Mouse (Mus musculus) olfactory bulb, adult 2 months (tissue): Measurements from ENCODE around the gene Ago1. TPM values are rescaled to one million over a fixed set of nuclear protein-coding genes. Genes with fewer than 3 reads are reported as not detected.

Source experiments
- H3K27ac ChIP-seq: fragments of 200-500 bp; 2 replicates; pipeline ENCODE4 v1.5.1; 2012; ENCODE audit warnings: low read depth, low read length; ENCODE audit not compliant: insufficient read depth
- H3K4me1 ChIP-seq: fragments of 200-500 bp; 2 replicates; pipeline ENCODE4 v1.6.1; 2012; ENCODE audit warnings: low read length; ENCODE audit not compliant: control insufficient read depth, insufficient read depth
- H3K4me3 ChIP-seq: fragments of 200-500 bp; 2 replicates; pipeline ENCODE4 v1.5.1; 2012; ENCODE audit warnings: mild to moderate bottlenecking, low read depth, low read length, moderate library complexity; ENCODE audit not compliant: insufficient read depth
- CTCF ChIP-seq: fragments of 200-500 bp; IDR thresholded peaks from 2 replicates; pipeline ENCODE4 v1.5.1; 2012; ENCODE audit warnings: low read depth, mild to moderate bottlenecking, low read length, moderate library complexity; ENCODE audit not compliant: insufficient read depth
- POLR2A ChIP-seq: fragments of 200-500 bp; IDR thresholded peaks from 2 replicates; pipeline ENCODE4 v1.6.1; 2012; ENCODE audit warnings: mild to moderate bottlenecking, low read depth, low read length, moderate library complexity; ENCODE audit not compliant: insufficient read depth
- WGBS: fragments of 180-500 bp; shearing (Covaris S2); methylation state at CpG from one replicate; pipeline ENCODE4 v1.1.7; 2018; 5-methylcytosine and 5-hydroxymethylcytosine counted together
- polyA plus RNA-seq: library from polyadenylated mRNA; stranded (reverse); fragments of >200 nt; gene quantifications from 2 replicates; pipeline ENCODE4 v1.2.4, GENCODE M21; 2012; ENCODE audit warnings: low replicate concordance; ENCODE audit not compliant: missing spikeins, insufficient read depth, insufficient read length

Ago1 gene
- polyA plus RNA-seq, 1 experiment = not detected

DNA sequence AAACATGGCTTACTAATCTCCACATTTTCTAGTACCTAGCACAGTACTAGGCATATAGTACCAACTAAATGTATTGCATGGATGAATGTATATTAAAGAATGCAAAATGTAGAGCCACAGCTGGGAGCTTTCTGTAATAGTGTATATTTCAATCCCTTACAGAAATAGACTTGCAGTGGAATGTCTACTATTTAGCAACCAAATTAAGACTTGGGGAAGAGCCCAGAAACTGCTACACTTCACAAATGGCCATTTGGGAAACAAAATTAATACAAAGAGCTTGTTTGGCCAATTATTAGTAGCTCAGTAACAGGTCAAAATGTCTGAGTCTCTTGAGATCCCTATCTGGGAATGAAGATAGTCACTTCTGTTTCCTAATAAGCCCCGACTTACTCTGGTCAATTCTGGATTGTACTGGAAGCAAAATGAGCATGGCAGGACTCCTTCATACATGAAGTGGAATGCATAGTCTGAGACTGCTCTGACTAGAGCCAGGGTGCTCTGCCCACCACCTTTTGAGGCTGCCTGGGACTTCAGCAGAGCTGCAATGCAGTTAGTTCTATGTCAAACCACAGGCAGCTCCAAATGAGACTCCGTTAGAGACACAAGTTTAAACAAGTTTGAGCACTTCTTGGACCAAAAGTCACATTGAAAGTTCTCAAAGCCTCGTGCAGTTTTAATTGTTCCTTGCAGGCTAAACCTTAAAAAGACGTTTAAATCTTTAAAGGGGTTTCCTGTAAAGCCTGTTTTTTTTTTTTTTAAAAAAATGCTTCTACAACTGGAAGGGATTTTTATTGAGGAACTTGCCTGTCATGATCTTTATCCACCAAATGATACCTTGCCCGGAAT is 27.8 kb upstream of the Ago1 start:
- no peak overlapping the region for H3K4me3 ChIP-seq
- H3K27ac ChIP-seq = no peak overlapping the region
- TF ChIP-seq CTCF (no peak), POLR2A (no peak)
- 50% methylated on average over 5 of the region's 5 CpGs for WGBS
- no peaks in the 10 kb centered on the region for H3K4me1 ChIP-seq

DNA sequence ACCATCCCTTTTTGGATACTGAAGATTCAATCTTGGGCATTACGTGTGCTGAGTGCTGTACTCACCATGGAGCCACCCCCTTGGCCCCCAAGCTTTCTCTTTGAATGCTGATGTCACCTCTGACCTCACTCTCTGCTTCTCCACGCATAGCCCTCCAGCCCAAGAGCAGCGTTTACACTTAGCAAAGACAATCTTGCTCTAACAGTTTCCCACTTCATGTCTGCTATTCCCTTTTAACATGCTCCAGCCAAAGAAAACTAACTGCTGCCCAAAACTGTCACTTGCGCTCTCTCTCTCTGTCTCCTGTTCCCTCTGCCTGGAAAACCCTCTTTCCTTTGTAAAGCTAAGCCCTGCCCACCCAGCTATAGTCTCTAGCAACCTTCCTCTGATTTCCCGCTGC is 27.1 kb upstream of the Ago1 start:
- H3K4me1 ChIP-seq = no peaks in the 10 kb centered on the region
- WGBS = 69% methylated on average over 5 of the region's 5 CpGs
- TF ChIP-seq CTCF (no peak), POLR2A (no peak)
- H3K4me3 ChIP-seq = no peak overlapping the region
- no peak overlapping the region for H3K27ac ChIP-seq

DNA sequence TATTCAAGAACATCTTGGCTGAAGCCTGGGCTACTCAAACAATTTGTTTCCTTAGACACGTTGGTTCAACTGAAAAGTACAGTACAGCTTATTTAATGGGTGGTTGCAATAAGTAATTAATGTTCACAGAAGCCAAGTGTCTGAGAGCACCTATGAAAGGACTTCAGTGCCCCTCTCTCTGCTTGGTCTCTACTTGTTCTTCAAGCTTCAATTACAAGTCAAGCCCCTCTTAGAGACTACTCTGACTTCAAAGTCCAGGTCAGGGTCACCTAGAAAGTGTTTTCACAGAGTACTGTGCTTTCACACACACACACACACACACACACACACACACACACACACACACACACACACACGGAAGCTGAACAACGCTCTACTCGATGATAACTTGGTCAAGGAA is 25.0 kb upstream of the Ago1 start:
- TF ChIP-seq POLR2A (no peak), CTCF (no peak)
- Histone ChIP-seq H3K27ac (no peak overlapping the region), H3K4me1 (no peaks in the 10 kb centered on the region), H3K4me3 (no peak overlapping the region)
- WGBS = 80% methylated on average over 4 of the region's 4 CpGs

DNA sequence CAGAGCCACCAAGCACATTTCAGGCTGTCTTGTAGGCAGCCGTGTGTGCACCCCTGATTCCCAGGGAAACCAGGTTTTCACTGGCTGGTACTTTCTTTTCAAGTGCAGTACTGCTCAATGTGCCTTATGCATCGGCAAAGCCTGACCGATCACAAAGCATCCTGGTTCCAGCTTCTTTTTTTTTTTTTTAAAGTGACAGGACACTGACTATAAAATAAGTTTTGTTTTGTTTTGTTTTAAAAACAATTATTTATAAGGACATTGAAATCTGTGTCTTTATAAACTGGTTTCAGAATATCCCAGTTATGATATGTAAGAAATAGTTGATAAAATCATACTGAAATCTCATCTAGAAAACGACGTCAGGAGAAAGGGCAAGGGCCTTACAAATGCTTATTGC is 23.6 kb upstream of the Ago1 start:
- WGBS = 60% methylated on average over 5 of the region's 5 CpGs
- TF ChIP-seq CTCF (no peak), POLR2A (no peak)
- H3K27ac ChIP-seq = no peak overlapping the region
- H3K4me3 ChIP-seq = no peak overlapping the region
- no peaks in the 10 kb centered on the region for H3K4me1 ChIP-seq

DNA sequence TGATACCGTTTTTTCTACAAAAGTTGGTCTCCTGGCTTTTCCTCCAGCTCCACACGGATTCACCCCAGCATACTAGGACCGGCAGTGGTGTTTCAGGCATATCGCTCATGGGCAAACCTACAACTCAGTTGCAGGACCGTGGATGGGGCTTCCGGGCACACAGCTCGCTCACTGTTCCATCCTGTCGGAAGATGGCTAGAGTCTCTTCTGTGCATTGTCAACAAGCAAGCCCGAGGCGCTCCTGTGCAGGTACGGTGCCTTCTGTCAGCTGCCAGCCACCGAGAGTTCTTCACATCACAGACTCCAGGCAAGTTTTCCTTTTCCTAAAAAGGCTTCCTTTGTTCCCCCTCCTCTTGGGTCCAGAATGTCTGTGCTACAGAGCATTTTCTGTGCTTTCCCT is 22.3 kb upstream of the Ago1 start:
- Histone ChIP-seq H3K4me3 (no peak overlapping the region), H3K4me1 (no peaks in the 10 kb centered on the region), H3K27ac (no peak overlapping the region)
- no peak for TF ChIP-seq CTCF
- TF ChIP-seq POLR2A = no peak
- 80% methylated on average over 12 of the region's 12 CpGs for WGBS

DNA sequence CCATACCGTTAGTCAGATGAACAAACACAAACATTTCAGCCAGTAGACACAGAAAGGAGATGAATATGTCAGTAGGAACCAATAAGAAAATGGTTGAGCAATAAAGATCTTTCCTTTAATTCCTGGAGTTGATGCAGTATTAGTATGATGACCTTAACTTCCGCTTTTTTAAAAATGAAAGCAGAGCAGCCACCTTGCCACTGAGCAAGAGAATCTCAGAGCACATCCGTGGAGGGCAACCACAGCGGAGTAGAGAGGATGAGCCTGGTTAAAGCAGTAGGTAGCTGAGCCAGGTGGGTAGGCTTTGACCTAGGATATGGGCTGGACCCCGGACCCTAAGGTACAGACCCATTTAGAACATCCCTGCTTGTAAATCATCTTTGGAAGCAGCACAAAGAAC is 21.4 kb upstream of the Ago1 start:
- Histone ChIP-seq H3K4me3 (no peak overlapping the region), H3K4me1 (no peaks in the 10 kb centered on the region), H3K27ac (no peak overlapping the region)
- TF ChIP-seq POLR2A (no peak), CTCF (no peak)
- 88% methylated on average over 5 of the region's 5 CpGs for WGBS

DNA sequence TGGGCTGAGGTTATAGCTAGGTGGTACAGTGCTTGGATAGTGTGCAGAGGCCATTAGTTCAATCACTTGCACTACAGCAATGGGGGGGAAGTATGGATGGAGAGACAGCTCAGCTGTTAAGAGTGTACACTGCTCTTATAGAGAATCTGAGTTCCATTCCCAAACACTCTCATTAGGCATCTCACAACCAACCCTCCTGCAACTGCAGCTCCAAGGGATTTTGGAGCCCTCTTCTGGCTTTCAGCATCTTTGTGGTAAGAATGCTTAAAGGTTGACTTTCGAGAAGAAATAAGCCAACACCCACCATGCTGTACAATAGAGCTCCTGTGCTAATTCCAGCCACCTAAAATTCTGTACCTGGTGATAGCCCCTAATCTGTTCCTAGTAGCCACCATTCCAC is 17.8 kb upstream of the Ago1 start:
- no peak overlapping the region for H3K4me3 ChIP-seq
- H3K4me1 ChIP-seq = no peaks in the 10 kb centered on the region
- 66% methylated on average over 1 of the region's 1 CpGs for WGBS
- TF ChIP-seq CTCF (no peak), POLR2A (no peak)
- H3K27ac ChIP-seq = no peak overlapping the region

DNA sequence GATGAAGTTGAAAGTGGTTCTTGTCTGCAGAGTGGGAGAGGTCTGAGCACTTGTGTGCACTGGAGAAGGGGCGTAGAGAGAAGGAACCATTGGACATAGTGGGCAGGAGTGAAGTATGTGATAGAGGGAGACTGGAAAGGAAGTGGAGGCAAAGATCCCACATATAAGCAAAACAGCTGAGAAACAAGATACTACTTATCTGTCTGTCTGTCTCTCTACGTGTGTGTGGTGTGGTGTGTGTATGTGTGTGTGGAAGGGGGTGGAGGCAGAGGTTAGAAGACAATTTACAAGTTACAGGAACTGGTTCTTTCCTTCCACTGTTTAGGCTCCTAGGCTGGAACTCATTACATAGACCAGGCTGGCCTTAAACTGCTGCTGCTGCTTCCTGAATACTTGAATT is 16.7 kb upstream of the Ago1 start:
- Histone ChIP-seq H3K27ac (no peak overlapping the region), H3K4me1 (no peaks in the 10 kb centered on the region), H3K4me3 (no peak overlapping the region)
- WGBS = 89% methylated on average over 2 of the region's 2 CpGs
- TF ChIP-seq CTCF (no peak), POLR2A (no peak)

DNA sequence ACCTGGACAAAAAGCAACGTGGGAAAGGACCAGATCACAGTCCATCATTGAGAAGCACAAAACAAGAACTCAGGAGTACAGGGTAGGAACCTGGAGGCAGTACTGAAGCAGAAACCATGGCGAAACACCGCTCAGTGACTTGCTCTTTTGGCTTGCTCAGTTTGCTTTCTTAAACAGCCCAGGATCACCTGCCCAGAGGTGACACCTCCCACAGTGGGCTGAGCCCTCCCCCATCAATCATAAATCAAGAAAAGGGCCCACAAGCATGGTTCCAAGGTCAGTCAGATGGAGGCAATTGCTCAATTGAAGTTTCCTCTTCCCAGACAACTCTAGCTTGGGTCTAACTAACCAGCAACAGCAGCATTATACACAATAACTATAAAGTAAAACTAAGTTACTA is 15.5 kb upstream of the Ago1 start:
- no peak for TF ChIP-seq POLR2A
- TF ChIP-seq CTCF = no peak
- Histone ChIP-seq H3K27ac (no peak overlapping the region), H3K4me1 (no peaks in the 10 kb centered on the region), H3K4me3 (no peak overlapping the region)
- WGBS = 89% methylated on average over 3 of the region's 3 CpGs

DNA sequence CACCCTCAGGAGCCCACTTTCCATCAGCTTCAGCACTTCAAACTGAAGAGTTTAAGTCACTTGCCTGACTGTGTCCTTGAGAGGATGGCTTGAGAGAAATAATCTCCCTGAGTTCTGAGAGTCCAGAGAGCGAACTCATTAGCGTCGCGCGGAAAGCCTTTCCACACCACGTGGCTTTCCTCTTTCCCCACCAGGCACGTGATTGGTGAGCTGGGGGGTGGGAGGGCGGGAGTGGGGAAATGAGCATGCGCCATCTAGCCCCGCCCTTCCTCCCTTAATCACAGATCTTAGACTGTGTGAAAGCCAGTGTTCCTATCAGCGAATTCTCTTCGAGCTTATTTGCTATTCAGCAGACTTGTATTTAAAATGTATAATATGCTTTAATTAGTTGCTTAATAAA is 14.6 kb upstream of the Ago1 start:
- TF ChIP-seq CTCF (no peak), POLR2A (no peak)
- WGBS = 76% methylated on average over 12 of the region's 12 CpGs
- no peak overlapping the region for H3K4me3 ChIP-seq
- no peaks in the 10 kb centered on the region for H3K4me1 ChIP-seq
- H3K27ac ChIP-seq = no peak overlapping the region

DNA sequence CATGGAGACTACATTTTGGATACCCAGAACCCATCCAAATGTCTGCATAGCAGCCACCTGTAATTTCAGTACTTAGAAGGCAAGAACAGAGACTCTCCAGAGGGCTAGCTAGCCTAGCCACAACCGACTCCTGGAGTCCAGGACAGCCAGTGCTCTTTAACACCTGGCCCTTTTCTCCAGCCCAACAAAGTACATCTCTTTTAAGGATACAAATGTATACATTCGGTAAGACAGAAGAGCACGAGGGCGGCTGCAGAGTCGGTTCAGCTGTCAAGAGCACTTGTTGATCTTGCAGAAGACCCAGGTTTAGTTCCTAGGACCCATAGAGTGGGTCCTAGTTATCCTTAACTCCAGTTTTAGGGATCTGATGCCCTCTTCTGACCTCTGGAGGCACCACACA is 13.1 kb upstream of the Ago1 start:
- no peak overlapping the region for H3K4me3 ChIP-seq
- no peaks in the 10 kb centered on the region for H3K4me1 ChIP-seq
- TF ChIP-seq POLR2A (no peak), CTCF (no peak)
- 90% methylated on average over 5 of the region's 5 CpGs for WGBS
- no peak overlapping the region for H3K27ac ChIP-seq
